8 mouse cellular contexts compared by ENCODE assay signal in genomic region chr6:91474441-91475190, GRCm38 (mm10). TPM values are rescaled to one million over a fixed set of nuclear protein-coding genes. Genes with fewer than 3 reads are reported as not detected.
DNase-seq lines count a peak whose midpoint lies in the region; ATAC-seq and TF ChIP-seq lines count a peak whose summit lies in the region.

No protein-coding gene starts in this region.

- no peak for TF ChIP-seq CTCF in layer of hippocampus, adult 2 months (conservative IDR thresholded peaks at IDR 0.05)
- TF ChIP-seq CTCF in hindbrain, postnatal 0 days (IDR thresholded peaks at IDR 0.05; ENCODE audit: low read depth) = no peak

- H3K4me1 ChIP-seq in forebrain, embryonic 11.5 days (replicated peaks; ENCODE audit: control insufficient read depth, insufficient read depth, low read length) = peaks cover 12% of the 10 kb centered on the region
- H3K4me1 ChIP-seq in hindbrain, postnatal 0 days (ENCODE audit: insufficient read depth, low read length) = peaks cover 14% of the 10 kb centered on the region

- no peak for DNase-seq in layer of hippocampus, adult 2 months (ENCODE audit: low spot score in 2 of 2)
- no peak for DNase-seq in layer of hippocampus, postnatal 36 days
- peak; percentile 25 for DNase-seq in R1 (ENCODE audit: low read depth, low spot score)
- DNase-seq in forebrain, embryonic 11.5 days (ENCODE audit: low spot score) = peak; percentile 56
- DNase-seq in hindbrain, postnatal 0 days (ENCODE audit: low spot score) = no peak
- no peak for DNase-seq in layer of hippocampus, adult 9-10 months (ENCODE audit: low spot score)
- DNase-seq in testis, postnatal 10 days (ENCODE audit: low spot score) = no peak

- peaks cover 68% of the 10 kb centered on the region for H3K79me2 ChIP-seq in macrophage (ENCODE audit: inconsistent target)

- no peaks in the 10 kb centered on the region for H3K9me3 ChIP-seq in forebrain, embryonic 11.5 days (ENCODE audit: control insufficient read depth, low read length)
- H3K9me3 ChIP-seq in hindbrain, postnatal 0 days (ENCODE audit: low read length) = no peaks in the 10 kb centered on the region

- no peak overlapping the region for H3K27ac ChIP-seq in layer of hippocampus, adult 2 months
- H3K27ac ChIP-seq in forebrain, embryonic 11.5 days (ENCODE audit: low read depth, low read length) = no peak overlapping the region
- peak overlapping the region; percentile 66; the same call in 1 of the 2 replicates for H3K27ac ChIP-seq in hindbrain, postnatal 0 days
- peak overlapping the region; percentile 58 for H3K27ac ChIP-seq in macrophage

- H3K4me2 ChIP-seq in forebrain, embryonic 11.5 days (ENCODE audit: low read depth, low read length, severe bottlenecking) = peak overlapping the region; percentile 64
- peak overlapping the region; percentile 80 for H3K4me2 ChIP-seq in hindbrain, postnatal 0 days (ENCODE audit: low read depth, low read length)

- peak overlapping the region; percentile 72 for H3K9ac ChIP-seq in forebrain, embryonic 11.5 days (ENCODE audit: low read length)
- peak overlapping the region; percentile 64 for H3K9ac ChIP-seq in hindbrain, postnatal 0 days (replicated peaks; ENCODE audit: low read length)

- H3K27me3 ChIP-seq in forebrain, embryonic 11.5 days (ENCODE audit: control insufficient read depth, insufficient read depth, low read length) = no peaks in the 10 kb centered on the region
- H3K27me3 ChIP-seq in hindbrain, postnatal 0 days (ENCODE audit: insufficient read depth, low read length) = no peaks in the 10 kb centered on the region

- 62% methylated on average over 9 of the region's 9 CpGs for WGBS in forebrain, embryonic 11.5 days
- 44% methylated on average over 9 of the region's 9 CpGs for WGBS in hindbrain, postnatal 0 days
- WGBS in macrophage (ENCODE audit: missing documents) = 55% methylated on average over 9 of the region's 9 CpGs

- ATAC-seq in forebrain, embryonic 11.5 days (replicated peaks; ENCODE audit: low FRiP score) = no peak
- no peak for ATAC-seq in hindbrain, postnatal 0 days

- peak overlapping the region; percentile 71 for H3K4me3 ChIP-seq in layer of hippocampus, adult 2 months
- H3K4me3 ChIP-seq in forebrain, embryonic 11.5 days (ENCODE audit: low read depth, low read length) = peak overlapping the region; percentile 66
- H3K4me3 ChIP-seq in hindbrain, postnatal 0 days (ENCODE audit: low read length) = peak overlapping the region; percentile 87
- peak overlapping the region; percentile 98 for H3K4me3 ChIP-seq in macrophage (ENCODE audit: inconsistent target)

- H3K36me3 ChIP-seq in forebrain, embryonic 11.5 days (ENCODE audit: control insufficient read depth, insufficient read depth, low read length) = peaks cover 3% of the 10 kb centered on the region
- H3K36me3 ChIP-seq in hindbrain, postnatal 0 days (ENCODE audit: insufficient read depth, low read length) = peaks cover 30% of the 10 kb centered on the region; the same call in 1 of the 2 replicates
- H3K36me3 ChIP-seq in macrophage (ENCODE audit: inconsistent target) = peaks cover 25% of the 10 kb centered on the region

RNA-seq across cellular contexts. Expression of gene Tmem43, which starts 1.1 kb away (rescaled TPM):
- total RNA-seq in layer of hippocampus, adult 2 months (2021) = 10 to 100 TPM; 28.3 to 28.7 TPM
- 10 to 100 TPM; 28.7 to 31.8 TPM for total RNA-seq in layer of hippocampus, postnatal 36 days (2021)
- 71.0 and 76.5 TPM in 2 replicates for polyA plus RNA-seq in forebrain, embryonic 11.5 days (2014; fragmentation: Nextera tagmentation; extraction: Ambion mirVana)
- 72.7 and 79.5 TPM in 2 replicates for total RNA-seq in hindbrain, postnatal 0 days (2014; rRNA removed)
- 47.8 and 49.1 TPM in 2 replicates for polyA plus RNA-seq in hindbrain, postnatal 0 days (2015; fragmentation: Nextera tagmentation; extraction: Ambion mirVana)
- 10 to 100 TPM in 22 of 26 experiments, 1 to 10 TPM in 4; 5.0 to 45.3 (median 25.5) TPM for total RNA-seq in macrophage (2018; cell fraction: chromatin; rRNA removed)
- 10 to 100 TPM; 25.8 to 51.2 (median 35.8) TPM for total RNA-seq in macrophage (2018; cell fraction: cytosol; rRNA removed)
- 10 to 100 TPM; 22.3 to 63.9 (median 37.3) TPM for total RNA-seq in macrophage (2018; cell fraction: nucleus; rRNA removed)
- 32.7 to 48.5 TPM (median 46.8 TPM) in 3 replicates for polyA plus RNA-seq in macrophage (2018)

RNA-seq across cellular contexts. Expression of gene Chchd4, which starts 1.3 kb away (rescaled TPM):
- total RNA-seq in layer of hippocampus, adult 2 months (2021) = 10 to 100 TPM; 19.3 to 21.8 TPM
- 10 to 100 TPM; 19.8 to 22.8 TPM for total RNA-seq in layer of hippocampus, postnatal 36 days (2021)
- 29.6 and 32.8 TPM in 2 replicates for polyA plus RNA-seq in forebrain, embryonic 11.5 days (2014; fragmentation: Nextera tagmentation; extraction: Ambion mirVana)
- 15.0 and 17.3 TPM in 2 replicates for total RNA-seq in hindbrain, postnatal 0 days (2014; rRNA removed)
- polyA plus RNA-seq in hindbrain, postnatal 0 days (2015; fragmentation: Nextera tagmentation; extraction: Ambion mirVana) = 31.1 and 32.1 TPM in 2 replicates
- total RNA-seq in macrophage (2018; cell fraction: chromatin; rRNA removed) = 10 to 100 TPM in 3 of 26 experiments, 1 to 10 TPM in 20, under 1 TPM in 2, not detected in 1; 0.52 to 11.6 (median 4.6) TPM
- total RNA-seq in macrophage (2018; cell fraction: cytosol; rRNA removed) = 1 to 10 TPM; 4.2 to 7.6 (median 6.3) TPM
- total RNA-seq in macrophage (2018; cell fraction: nucleus; rRNA removed) = 10 to 100 TPM in 2 of 26 experiments, 1 to 10 TPM in 23, under 1 TPM in 1; 0.89 to 14.3 (median 4.5) TPM
- polyA plus RNA-seq in macrophage (2018) = 4.3 to 16.2 TPM (median 6.2 TPM) in 3 replicates

RNA-seq across cellular contexts. Expression of gene Xpc, which starts 41.1 kb away (rescaled TPM):
- total RNA-seq in layer of hippocampus, adult 2 months (2021) = 10 to 100 TPM; 12.2 to 14.0 TPM
- 10 to 100 TPM; 12.5 to 14.5 TPM for total RNA-seq in layer of hippocampus, postnatal 36 days (2021)
- 22.5 and 23.1 TPM in 2 replicates for polyA plus RNA-seq in forebrain, embryonic 11.5 days (2014; fragmentation: Nextera tagmentation; extraction: Ambion mirVana)
- total RNA-seq in hindbrain, postnatal 0 days (2014; rRNA removed) = 10.8 and 15.9 TPM in 2 replicates
- 11.9 and 14.5 TPM in 2 replicates for polyA plus RNA-seq in hindbrain, postnatal 0 days (2015; fragmentation: Nextera tagmentation; extraction: Ambion mirVana)
- 10 to 100 TPM in 12 of 26 experiments, 1 to 10 TPM in 14; 2.0 to 25.7 (median 7.2) TPM for total RNA-seq in macrophage (2018; cell fraction: chromatin; rRNA removed)
- 10 to 100 TPM in 12 of 26 experiments, 1 to 10 TPM in 14; 4.2 to 15.1 (median 9.7) TPM for total RNA-seq in macrophage (2018; cell fraction: cytosol; rRNA removed)
- total RNA-seq in macrophage (2018; cell fraction: nucleus; rRNA removed) = 10 to 100 TPM in 10 of 26 experiments, 1 to 10 TPM in 16; 3.0 to 18.5 (median 8.6) TPM
- polyA plus RNA-seq in macrophage (2018) = 10.0 to 14.5 TPM (median 12.6 TPM) in 3 replicates

RNA-seq across cellular contexts. Expression of gene Lsm3, which starts 41.1 kb away (rescaled TPM):
- total RNA-seq in layer of hippocampus, adult 2 months (2021) = 10 to 100 TPM; 35.0 to 36.9 TPM
- total RNA-seq in layer of hippocampus, postnatal 36 days (2021) = 10 to 100 TPM; 36.8 to 41.5 TPM
- 324 and 325 TPM in 2 replicates for polyA plus RNA-seq in forebrain, embryonic 11.5 days (2014; fragmentation: Nextera tagmentation; extraction: Ambion mirVana)
- total RNA-seq in hindbrain, postnatal 0 days (2014; rRNA removed) = 38.0 and 40.9 TPM in 2 replicates
- 179 and 184 TPM in 2 replicates for polyA plus RNA-seq in hindbrain, postnatal 0 days (2015; fragmentation: Nextera tagmentation; extraction: Ambion mirVana)
- total RNA-seq in macrophage (2018; cell fraction: chromatin; rRNA removed) = 10 to 100 TPM in 13 of 26 experiments, 1 to 10 TPM in 13; 5.4 to 27.1 (median 9.8) TPM
- total RNA-seq in macrophage (2018; cell fraction: cytosol; rRNA removed) = 10 to 100 TPM; 39.8 to 66.8 (median 51.2) TPM
- total RNA-seq in macrophage (2018; cell fraction: nucleus; rRNA removed) = 10 to 100 TPM in 20 of 26 experiments, 1 to 10 TPM in 6; 5.2 to 38.5 (median 15.9) TPM
- polyA plus RNA-seq in macrophage (2018) = 40.6 to 87.8 TPM (median 85.5 TPM) in 3 replicates

Comparison
In these comparisons a context has a peak if more than half of its experiments do, and no peak if none do; other contexts are left out.
1. DNase-seq: peak in R1 (single experiment) and forebrain, embryonic 11.5 days (single experiment); none in layer of hippocampus, adult 2 months (0 of 2), layer of hippocampus, postnatal 36 days (0 of 2), hindbrain, postnatal 0 days (single experiment), layer of hippocampus, adult 9-10 months (single experiment) and testis, postnatal 10 days (single experiment).
2. H3K27ac ChIP-seq: peak in hindbrain, postnatal 0 days (single experiment) and macrophage (single experiment); none in layer of hippocampus, adult 2 months (single experiment) and forebrain, embryonic 11.5 days (single experiment).
3. Peak in every context shown above with its lines, with median percentiles within 50 percentile points of each other: H3K4me3 ChIP-seq.